7 mouse cellular contexts compared by ENCODE assay signal in genomic region chr14:67599734-67600133, GRCm38 (mm10).
DNase-seq lines count a peak whose midpoint lies in the region; ATAC-seq and TF ChIP-seq lines count a peak whose summit lies in the region.

No protein-coding gene starts in this region.

- H3K4me2 ChIP-seq in hindbrain, embryonic 15.5 days, result no peak overlapping the region
- H3K4me2 ChIP-seq in hindbrain, embryonic 13.5 days, result no peak overlapping the region

- no peak overlapping the region for H3K4me3 ChIP-seq in hindbrain, embryonic 15.5 days
- no peak overlapping the region for H3K4me3 ChIP-seq in hindbrain, embryonic 13.5 days
- H3K4me3 ChIP-seq in kidney, adult 2 months (ENCODE audit: insufficient read depth, low read depth, low read length), result no peak overlapping the region

- no peak for TF ChIP-seq POLR2A in kidney, adult 2 months (IDR thresholded peaks at IDR 0.05; ENCODE audit: low read depth, low read length)

- no peaks in the 10 kb centered on the region for H3K9me3 ChIP-seq in hindbrain, embryonic 15.5 days
- no peaks in the 10 kb centered on the region for H3K9me3 ChIP-seq in hindbrain, embryonic 13.5 days

- ATAC-seq in hindbrain, embryonic 15.5 days (ENCODE audit: low FRiP score, low read depth), result 0 out of 2 replicates have a peak, but pooled peaks have one; percentile 45
- no peak for ATAC-seq in hindbrain, embryonic 13.5 days (ENCODE audit: low FRiP score)

- no peak overlapping the region for H3K27ac ChIP-seq in hindbrain, embryonic 15.5 days (replicated peaks)
- H3K27ac ChIP-seq in hindbrain, embryonic 13.5 days, result no peak overlapping the region
- no peak overlapping the region for H3K27ac ChIP-seq in kidney, adult 2 months (ENCODE audit: insufficient read depth, low read depth, low read length)

- no peaks in the 10 kb centered on the region for H3K27me3 ChIP-seq in hindbrain, embryonic 15.5 days
- peaks cover 11% of the 10 kb centered on the region for H3K27me3 ChIP-seq in hindbrain, embryonic 13.5 days
- no peaks in the 10 kb centered on the region for H3K27me3 ChIP-seq in kidney, adult 2 months (replicated peaks; ENCODE audit: control insufficient read depth, insufficient read depth, low read length)

- peak; percentile 27 for DNase-seq in 3T3-L1 (ENCODE audit: low read depth, low spot score)
- peak; percentile 29 for DNase-seq in A20 (ENCODE audit: low read depth, low spot score)
- DNase-seq in kidney, adult 2 months, result no peak
- no peak for DNase-seq in thymus, adult 18-20 months
- DNase-seq in thymus, postnatal 10 days (ENCODE audit: low spot score in 2 of 2), result no peak

- H3K4me1 ChIP-seq in hindbrain, embryonic 15.5 days (replicated peaks), result no peaks in the 10 kb centered on the region
- no peaks in the 10 kb centered on the region for H3K4me1 ChIP-seq in hindbrain, embryonic 13.5 days (replicated peaks)
- no peaks in the 10 kb centered on the region for H3K4me1 ChIP-seq in kidney, adult 2 months (ENCODE audit: control insufficient read depth, insufficient read depth, low read length)

- no peak overlapping the region for H3K9ac ChIP-seq in hindbrain, embryonic 15.5 days
- H3K9ac ChIP-seq in hindbrain, embryonic 13.5 days, result no peak overlapping the region

- no peaks in the 10 kb centered on the region for H3K36me3 ChIP-seq in hindbrain, embryonic 15.5 days
- no peaks in the 10 kb centered on the region for H3K36me3 ChIP-seq in hindbrain, embryonic 13.5 days
- no peaks in the 10 kb centered on the region for H3K36me3 ChIP-seq in kidney, adult 2 months (ENCODE audit: control insufficient read depth, insufficient read depth, low read length)

- WGBS in hindbrain, embryonic 15.5 days, result 32% methylated on average over 4 of the region's 4 CpGs
- 24% methylated on average over 4 of the region's 4 CpGs for WGBS in hindbrain, embryonic 13.5 days
- 21% methylated on average over 4 of the region's 4 CpGs for WGBS in kidney, adult 2 months

- peak; percentile 73 for TF ChIP-seq CTCF in kidney, adult 2 months (conservative IDR thresholded peaks at IDR 0.05; ENCODE audit: insufficient read depth, insufficient read length, low read depth, low read length)

Comparison
In these comparisons a context has a peak if more than half of its experiments do, and no peak if none do; other contexts are left out.
1. DNase-seq: peak in 3T3-L1 (single experiment) and A20 (single experiment); none in kidney, adult 2 months (single experiment), thymus, adult 18-20 months (0 of 2) and thymus, postnatal 10 days (0 of 2).